Mouse (Mus musculus): Measurements from ENCODE around the gene Pik3cb. TPM values are rescaled to one million over a fixed set of nuclear protein-coding genes. Genes with fewer than 3 reads are reported as not detected.

Gene Pik3cb
- 2.0 and 2.3 TPM in 2 replicates for polyA plus RNA-seq (2015; fragmentation: Nextera tagmentation; extraction: Ambion mirVana)

GRCm38 (mm10) chr9:99140063-99140882, at the start of gene Pik3cb:
Gene Pik3cb (minus strand): TSS chr9:99140621.
- H3K4me2 ChIP-seq (ENCODE audit: low read depth, low read length) = peak within 1 kb of the TSS; percentile 98
- WGBS (ENCODE audit: insufficient replicate concordance) = under 1% methylated on average over 48 of the region's 77 CpGs
- ATAC-seq = peak; percentile 93
- peak; percentile 100 for DNase-seq
- no peaks in the 10 kb centered on the region for H3K27me3 ChIP-seq (ENCODE audit: insufficient read depth, low read length)
- peak within 1 kb of the TSS; percentile 88 for H3K9ac ChIP-seq (replicated peaks)
- no peaks in the 10 kb centered on the region for H3K36me3 ChIP-seq (replicated peaks; ENCODE audit: insufficient read depth, low read length)
- peak within 1 kb of the TSS; percentile 87 for H3K27ac ChIP-seq (ENCODE audit: low read depth)
- no peaks in the 10 kb centered on the region for H3K9me3 ChIP-seq (ENCODE audit: low read length)
- peaks cover 27% of the 10 kb centered on the region for H3K4me1 ChIP-seq (ENCODE audit: insufficient read depth)
- H3K4me3 ChIP-seq (ENCODE audit: low read depth, low read length) = peak within 1 kb of the TSS; percentile 91
- TF ChIP-seq CTCF (IDR thresholded peaks at IDR 0.05; ENCODE audit: low read depth) = no peak
- no peak for TF ChIP-seq EP300 (IDR thresholded peaks at IDR 0.05; ENCODE audit: low read depth)

GRCm38 (mm10) chr9:99183043-99183670, 42.7 kb upstream of the Pik3cb start:
- H3K9me3 ChIP-seq (ENCODE audit: low read length) = no peaks in the 10 kb centered on the region
- TF ChIP-seq CTCF (IDR thresholded peaks at IDR 0.05; ENCODE audit: low read depth) = no peak
- no peak for TF ChIP-seq EP300 (IDR thresholded peaks at IDR 0.05; ENCODE audit: low read depth)
- peak overlapping the region; percentile 38; the same call in 1 of the 2 replicates for H3K4me2 ChIP-seq (ENCODE audit: low read depth, low read length)
- H3K36me3 ChIP-seq (replicated peaks; ENCODE audit: insufficient read depth, low read length) = no peaks in the 10 kb centered on the region
- no peaks in the 10 kb centered on the region for H3K27me3 ChIP-seq (ENCODE audit: insufficient read depth, low read length)
- peak overlapping the region; percentile 74 for H3K27ac ChIP-seq (ENCODE audit: low read depth)
- WGBS (ENCODE audit: insufficient replicate concordance) = 40% methylated on average over 8 of the region's 8 CpGs
- H3K4me3 ChIP-seq (ENCODE audit: low read depth, low read length) = no peak overlapping the region
- peak; percentile 48 for ATAC-seq
- H3K4me1 ChIP-seq (ENCODE audit: insufficient read depth) = peaks cover 3% of the 10 kb centered on the region; the same call in 1 of the 2 replicates
- peak; percentile 19 for DNase-seq
- no peak overlapping the region for H3K9ac ChIP-seq (replicated peaks)

GRCm38 (mm10) chr9:99182121-99182520, 41.7 kb upstream of the Pik3cb start:
- H3K4me3 ChIP-seq (ENCODE audit: low read depth, low read length) = no peak overlapping the region
- no peaks in the 10 kb centered on the region for H3K27me3 ChIP-seq (ENCODE audit: insufficient read depth, low read length)
- H3K9me3 ChIP-seq (ENCODE audit: low read length) = no peaks in the 10 kb centered on the region
- DNase-seq (peak; percentile 32), ATAC-seq (peak; percentile 80)
- H3K9ac ChIP-seq (replicated peaks) = no peak overlapping the region
- 0 out of 2 replicates have a peak overlapping the region, but pooled peaks have one; percentile 13 for H3K4me2 ChIP-seq (ENCODE audit: low read depth, low read length)
- WGBS (ENCODE audit: insufficient replicate concordance) = 31% methylated on average over 7 of the region's 7 CpGs
- peaks cover 3% of the 10 kb centered on the region; the same call in 1 of the 2 replicates for H3K4me1 ChIP-seq (ENCODE audit: insufficient read depth)
- H3K27ac ChIP-seq (ENCODE audit: low read depth) = peak overlapping the region; percentile 74
- H3K36me3 ChIP-seq (replicated peaks; ENCODE audit: insufficient read depth, low read length) = no peaks in the 10 kb centered on the region
- TF ChIP-seq CTCF (IDR thresholded peaks at IDR 0.05; ENCODE audit: low read depth) = no peak
- peak; percentile 76 for TF ChIP-seq EP300 (IDR thresholded peaks at IDR 0.05; ENCODE audit: low read depth)

- Histone ChIP-seq H3K27me3 (ENCODE audit: insufficient read depth, low read length) (no peaks in the 10 kb centered on the region), H3K9ac (replicated peaks) (no peak overlapping the region), H3K4me2 (ENCODE audit: low read depth, low read length) (no peak overlapping the region), H3K36me3 (replicated peaks; ENCODE audit: insufficient read depth, low read length) (no peaks in the 10 kb centered on the region), H3K27ac (ENCODE audit: low read depth) (no peak overlapping the region), H3K9me3 (ENCODE audit: low read length) (no peaks in the 10 kb centered on the region), H3K4me1 (ENCODE audit: insufficient read depth) (peaks cover 3% of the 10 kb centered on the region; the same call in 1 of the 2 replicates), H3K4me3 (ENCODE audit: low read depth, low read length) (no peak overlapping the region)
- TF ChIP-seq CTCF (IDR thresholded peaks at IDR 0.05; ENCODE audit: low read depth) (no peak), EP300 (IDR thresholded peaks at IDR 0.05; ENCODE audit: low read depth) (no peak)
- WGBS (ENCODE audit: insufficient replicate concordance) = 38% methylated on average over 8 of the region's 8 CpGs
- DNase-seq = peak; percentile 33
- no peak for ATAC-seq
Measured at GRCm38 (mm10) chr9:99180272-99180671, 39.9 kb upstream of the Pik3cb start.

- Histone ChIP-seq H3K27ac (ENCODE audit: low read depth) (no peak overlapping the region), H3K4me3 (ENCODE audit: low read depth, low read length) (no peak overlapping the region), H3K4me1 (ENCODE audit: insufficient read depth) (peaks cover 3% of the 10 kb centered on the region; the same call in 1 of the 2 replicates), H3K9ac (replicated peaks) (no peak overlapping the region), H3K36me3 (replicated peaks; ENCODE audit: insufficient read depth, low read length) (no peaks in the 10 kb centered on the region), H3K4me2 (ENCODE audit: low read depth, low read length) (no peak overlapping the region), H3K9me3 (ENCODE audit: low read length) (no peaks in the 10 kb centered on the region), H3K27me3 (ENCODE audit: insufficient read depth, low read length) (no peaks in the 10 kb centered on the region)
- ATAC-seq (no peak), DNase-seq (no peak)
- TF ChIP-seq CTCF (IDR thresholded peaks at IDR 0.05; ENCODE audit: low read depth) (no peak), EP300 (IDR thresholded peaks at IDR 0.05; ENCODE audit: low read depth) (no peak)
- 84% methylated on average over 3 of the region's 3 CpGs for WGBS (ENCODE audit: insufficient replicate concordance)
Measured at GRCm38 (mm10) chr9:99178736-99179135, 38.3 kb upstream of the Pik3cb start.

GRCm38 (mm10) chr9:99175774-99176173, 35.4 kb upstream of the Pik3cb start:
- no peak overlapping the region for H3K27ac ChIP-seq (ENCODE audit: low read depth)
- H3K36me3 ChIP-seq (replicated peaks; ENCODE audit: insufficient read depth, low read length) = no peaks in the 10 kb centered on the region
- no peak overlapping the region for H3K4me2 ChIP-seq (ENCODE audit: low read depth, low read length)
- TF ChIP-seq CTCF (IDR thresholded peaks at IDR 0.05; ENCODE audit: low read depth) (no peak), EP300 (IDR thresholded peaks at IDR 0.05; ENCODE audit: low read depth) (no peak)
- ATAC-seq (no peak), DNase-seq (no peak)
- H3K4me3 ChIP-seq (ENCODE audit: low read depth, low read length) = no peak overlapping the region
- H3K4me1 ChIP-seq (ENCODE audit: insufficient read depth) = peaks cover 3% of the 10 kb centered on the region; the same call in 1 of the 2 replicates
- H3K9ac ChIP-seq (replicated peaks) = no peak overlapping the region
- no peaks in the 10 kb centered on the region for H3K27me3 ChIP-seq (ENCODE audit: insufficient read depth, low read length)
- H3K9me3 ChIP-seq (ENCODE audit: low read length) = no peaks in the 10 kb centered on the region
- 57% methylated on average over 6 of the region's 6 CpGs for WGBS (ENCODE audit: insufficient replicate concordance)
